Mouse (Mus musculus) lung, embryonic 15.5 days (tissue): ENCODE measurements around the gene Gm11084. TPM values are rescaled to one million over a fixed set of nuclear protein-coding genes. Genes with fewer than 3 reads are reported as not detected.

ENCODE experiments used
- microRNA-seq: library from miRNA; unstranded; fragments of <30 nt; microRNA quantifications from one replicate; pipeline ENCODE4, GENCODE M21; 2016
- polyA plus RNA-seq: library from polyadenylated mRNA; unstranded; fragments of >200 nt; fragmentation: Nextera tagmentation; extraction: Ambion mirVana; gene quantifications from 2 replicates; pipeline ENCODE4 v1.2.1, GENCODE M21; 2015

The Gm11084 gene
- polyA plus RNA-seq, 1 experiment from 2014 or later = not detected

Small RNA genes within 50 kb of the gene (microRNA-seq; reads per million reads assigned to microRNA genes)
- gene Gm25960 = not detected

Other genes with a start within 250 kb of the Gm11084 start
- 57.5 and 59.1 TPM in 2 replicates for gene Sp3, start 6.3 kb downstream of the Gm11084 start, polyA plus RNA-seq
- 75.0 and 80.1 TPM in 2 replicates for gene Ola1, start 232.2 kb upstream of the Gm11084 start, polyA plus RNA-seq